Mouse (Mus musculus) MEL (cell line): ENCODE data around the gene Mfap3.

Source experiments
- CHD1 ChIP-seq: IDR thresholded peaks from 2 replicates; pipeline ENCODE4 v1.6.1; 2012; ENCODE audit warnings: low read depth, mild to moderate bottlenecking, inconsistent platforms, low read length, improper control_type of control experiment
- CHD2 ChIP-seq: IDR thresholded peaks from 2 replicates; pipeline ENCODE4 v1.6.1; 2011; ENCODE audit warnings: low read length, improper control_type of control experiment
- CTCF ChIP-seq, 3 experiments: IDR thresholded peaks in 2 of 3; conservative IDR thresholded peaks in 1 of 3; 2 replicates each; pipeline ENCODE4 v1.5.1; 2011 to 2012; ENCODE audit warnings: low read length in 3 of 3, low read depth in 2 of 3, mild to moderate bottlenecking in 2 of 3, improper control_type of control experiment in 1 of 3, inconsistent platforms in 1 of 3, mixed read lengths in 1 of 3, moderate library complexity in 1 of 3; ENCODE audit not compliant: control insufficient read depth in 1 of 3, insufficient read depth in 1 of 3, poor library complexity in 1 of 3, severe bottlenecking in 1 of 3
- E2F4 ChIP-seq: IDR thresholded peaks from 2 replicates; pipeline ENCODE4 v1.6.1; 2011; ENCODE audit warnings: low read depth, low read length, improper control_type of control experiment, borderline replicate concordance
- EP300 ChIP-seq, 2 experiments: IDR thresholded peaks; 2 replicates each; pipeline ENCODE4 v1.6.1; 2011; ENCODE audit warnings: improper control_type of control experiment in 2 of 2, low read length in 2 of 2, low read depth in 1 of 2, mild to moderate bottlenecking in 1 of 2
- GATA1 ChIP-seq: IDR thresholded peaks from 2 replicates; pipeline ENCODE4 v1.6.1; 2011; ENCODE audit warnings: low read depth, low read length, improper control_type of control experiment
- MAFK ChIP-seq: IDR thresholded peaks from 2 replicates; pipeline ENCODE4 v1.6.1; 2011; ENCODE audit warnings: low read depth, mild to moderate bottlenecking, low read length, improper control_type of control experiment, borderline replicate concordance
- MXI1 ChIP-seq: IDR thresholded peaks from 2 replicates; pipeline ENCODE4 v1.6.1; 2011; ENCODE audit warnings: mild to moderate bottlenecking, low read depth, low read length, improper control_type of control experiment
- POLR2A ChIP-seq, 2 experiments: IDR thresholded peaks; 2 replicates each; pipeline ENCODE4 v1.6.1; 2011 to 2012; ENCODE audit warnings: low read length in 2 of 2, mild to moderate bottlenecking in 2 of 2, control low read depth in 1 of 2, improper control_type of control experiment in 1 of 2, low read depth in 1 of 2, moderate library complexity in 1 of 2; ENCODE audit not compliant: control insufficient read depth in 1 of 2, insufficient read depth in 1 of 2, poor library complexity in 1 of 2
- TCF12 ChIP-seq: IDR thresholded peaks from 2 replicates; pipeline ENCODE4 v1.6.1; 2014; ENCODE audit warnings: low read depth, mild to moderate bottlenecking, inconsistent platforms, low read length, improper control_type of control experiment, moderate library complexity
- ZKSCAN1 ChIP-seq: IDR thresholded peaks from 2 replicates; pipeline ENCODE4 v1.6.1; 2012; ENCODE audit warnings: low read depth, mild to moderate bottlenecking, inconsistent platforms, low read length, improper control_type of control experiment, moderate library complexity

- TF ChIP-seq CTCF (IDR thresholded peaks at IDR 0.05 in 2 of 3, conservative IDR thresholded peaks at IDR 0.05 in 1 of 3; ENCODE audit: control insufficient read depth in 1 of 3, insufficient read depth in 1 of 3, low read depth in 2 of 3, low read length in 3 of 3, poor library complexity in 1 of 3, severe bottlenecking in 1 of 3) (no peak), GATA1 (no peak), EP300 (IDR thresholded peaks at IDR 0.05; ENCODE audit: low read depth in 1 of 2, low read length in 2 of 2) (no peak), CHD1 (no peak), ZKSCAN1 (no peak), CHD2 (no peak), MXI1 (no peak), TCF12 (no peak), POLR2A (IDR thresholded peaks at IDR 0.05; ENCODE audit: control insufficient read depth in 1 of 2, insufficient read depth in 1 of 2, low read depth in 1 of 2, low read length in 2 of 2, poor library complexity in 1 of 2) (no peak), E2F4 (no peak), MAFK (no peak)
These were observed 20.2 kb upstream of the Mfap3 start for GRCm38 (mm10) chr11:57498215-57498614.
